Mouse (Mus musculus): ENCODE results near the gene Dock9.

DNA sequence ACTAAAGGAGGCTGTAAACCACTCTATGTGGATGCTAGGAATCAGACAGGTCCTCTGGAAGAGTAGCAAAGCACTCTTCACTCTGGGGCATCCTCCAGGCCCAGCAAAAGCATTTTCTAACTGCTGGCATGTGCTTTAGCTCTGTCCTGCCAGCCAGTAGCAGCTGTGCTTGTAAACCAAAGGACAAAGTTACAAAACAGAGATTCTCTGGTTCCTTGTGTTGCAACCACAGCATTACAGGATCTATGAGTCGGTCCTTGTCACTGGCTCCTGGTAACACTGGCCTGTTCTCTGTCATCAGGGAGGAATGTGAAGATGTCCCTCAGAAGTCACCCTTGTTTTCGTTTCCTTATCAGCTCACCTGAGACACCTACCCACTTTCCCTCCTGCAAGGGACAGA lies 297.1 kb downstream of the Dock9 start:
- TF ChIP-seq POLR2A (IDR thresholded peaks at IDR 0.05; ENCODE audit: low read depth, low read length): no peak
- TF ChIP-seq CTCF (conservative IDR thresholded peaks at IDR 0.05; ENCODE audit: insufficient read depth, insufficient read length, low read depth, low read length): no peak
